8 mouse cellular contexts compared by ENCODE assay signal in genomic region chr5:33018189-33018560, GRCm38 (mm10). TPM values are rescaled to one million over a fixed set of nuclear protein-coding genes. Genes with fewer than 3 reads are reported as not detected.
DNase-seq lines count a peak whose midpoint lies in the region; ATAC-seq and TF ChIP-seq lines count a peak whose summit lies in the region.

No protein-coding gene starts in this region.

- no peak for DNase-seq in heart, adult 11 months
- no peak for DNase-seq in MEL (ENCODE audit: low read depth, low spot score)
- no peak for DNase-seq in midbrain, embryonic 11.5 days (ENCODE audit: low spot score, missing footprints)
- no peak for DNase-seq in spleen, postnatal 14 days (ENCODE audit: low spot score in 2 of 2)
- DNase-seq in layer of hippocampus, postnatal 10 days (ENCODE audit: low spot score in 2 of 2), result no peak
- no peak for DNase-seq in cerebellum, adult 9-11 months

- no peak for TF ChIP-seq EP300 in MEL (IDR thresholded peaks at IDR 0.05; ENCODE audit: low read depth in 1 of 2, low read length in 2 of 2)

- peak overlapping the region; percentile 100 for H3K27ac ChIP-seq in heart, embryonic 13.5 days (replicated peaks)
- peak overlapping the region; percentile 97 for H3K27ac ChIP-seq in MEL (ENCODE audit: control insufficient read depth, low read depth, low read length)
- H3K27ac ChIP-seq in hindbrain, embryonic 12.5 days, result peak overlapping the region; percentile 100
- peak overlapping the region; percentile 87 for H3K27ac ChIP-seq in midbrain, embryonic 11.5 days (ENCODE audit: low read depth, low read length)

- no peak for TF ChIP-seq CTCF in MEL (IDR thresholded peaks at IDR 0.05 in 2 of 3, conservative IDR thresholded peaks at IDR 0.05 in 1 of 3; ENCODE audit: control insufficient read depth in 1 of 3, insufficient read depth in 1 of 3, low read depth in 2 of 3, low read length in 3 of 3, poor library complexity in 1 of 3, severe bottlenecking in 1 of 3)

- H3K4me3 ChIP-seq in heart, embryonic 13.5 days, result peak overlapping the region; percentile 82
- peak overlapping the region; percentile 62 to 67 for H3K4me3 ChIP-seq in MEL (ENCODE audit: control insufficient read depth in 1 of 2, insufficient read depth in 1 of 2, low read depth in 2 of 2, low read length in 2 of 2)
- H3K4me3 ChIP-seq in hindbrain, embryonic 12.5 days, result peak overlapping the region; percentile 92
- H3K4me3 ChIP-seq in midbrain, embryonic 11.5 days (ENCODE audit: low read depth, low read length), result peak overlapping the region; percentile 87

- no peaks in the 10 kb centered on the region for H3K27me3 ChIP-seq in heart, embryonic 13.5 days (replicated peaks)
- H3K27me3 ChIP-seq in MEL (ENCODE audit: control insufficient read depth in 1 of 2, insufficient read depth in 2 of 2, low read length in 2 of 2), result no peaks in the 10 kb centered on the region
- no peaks in the 10 kb centered on the region for H3K27me3 ChIP-seq in hindbrain, embryonic 12.5 days
- no peaks in the 10 kb centered on the region for H3K27me3 ChIP-seq in midbrain, embryonic 11.5 days (ENCODE audit: control insufficient read depth, insufficient read depth, low read length)

- peaks cover 39% of the 10 kb centered on the region for H3K79me2 ChIP-seq in MEL (ENCODE audit: control insufficient read depth, insufficient read depth, low read length, poor library complexity)

- no peak; a peak in 1 of 4 replicates for TF ChIP-seq POLR2A in MEL (IDR thresholded peaks at IDR 0.05; ENCODE audit: control insufficient read depth in 1 of 2, insufficient read depth in 1 of 2, low read depth in 1 of 2, low read length in 2 of 2, poor library complexity in 1 of 2)

- TF ChIP-seq RAD21 in MEL (IDR thresholded peaks at IDR 0.05; ENCODE audit: low read depth, low read length), result no peak

- peaks cover 21% of the 10 kb centered on the region for H3K36me3 ChIP-seq in heart, embryonic 13.5 days
- H3K36me3 ChIP-seq in MEL (ENCODE audit: control insufficient read depth in 1 of 2, insufficient read depth in 2 of 2, low read length in 2 of 2), result peaks cover 7 to 43% of the 10 kb centered on the region in 2 experiments
- no peaks in the 10 kb centered on the region for H3K36me3 ChIP-seq in hindbrain, embryonic 12.5 days
- no peaks in the 10 kb centered on the region for H3K36me3 ChIP-seq in midbrain, embryonic 11.5 days (ENCODE audit: control insufficient read depth, insufficient read depth, low read length)

- 5% methylated on average over 15 of the region's 15 CpGs for WGBS in heart, embryonic 13.5 days
- WGBS in hindbrain, embryonic 12.5 days, result 3% methylated on average over 15 of the region's 15 CpGs
- 5% methylated on average over 11 of the region's 15 CpGs for WGBS in midbrain, embryonic 11.5 days

- H3K4me1 ChIP-seq in heart, embryonic 13.5 days, result peaks cover 42% of the 10 kb centered on the region
- peaks cover 30 to 45% of the 10 kb centered on the region in 2 experiments for H3K4me1 ChIP-seq in MEL (ENCODE audit: control insufficient read depth in 1 of 2, insufficient read depth in 2 of 2, low read length in 2 of 2)
- peaks cover 35% of the 10 kb centered on the region for H3K4me1 ChIP-seq in hindbrain, embryonic 12.5 days
- H3K4me1 ChIP-seq in midbrain, embryonic 11.5 days (ENCODE audit: control insufficient read depth, insufficient read depth, low read length), result peaks cover 17% of the 10 kb centered on the region

- peak overlapping the region; percentile 74 for H3K4me2 ChIP-seq in heart, embryonic 13.5 days
- peak overlapping the region; percentile 74 for H3K4me2 ChIP-seq in hindbrain, embryonic 12.5 days (replicated peaks)
- peak overlapping the region; percentile 82 for H3K4me2 ChIP-seq in midbrain, embryonic 11.5 days

- no peaks in the 10 kb centered on the region for H3K9me3 ChIP-seq in heart, embryonic 13.5 days
- no peaks in the 10 kb centered on the region for H3K9me3 ChIP-seq in MEL (replicated peaks; ENCODE audit: insufficient read depth, low read length)
- H3K9me3 ChIP-seq in hindbrain, embryonic 12.5 days (replicated peaks), result no peaks in the 10 kb centered on the region
- H3K9me3 ChIP-seq in midbrain, embryonic 11.5 days (ENCODE audit: control insufficient read depth, low read length), result no peaks in the 10 kb centered on the region

- peak; percentile 24 for ATAC-seq in heart, embryonic 13.5 days (ENCODE audit: extremely low read depth, insufficient number of reproducible peaks, low FRiP score, low TSS enrichment)
- ATAC-seq in hindbrain, embryonic 12.5 days (ENCODE audit: low FRiP score), result peak; percentile 68
- peak; percentile 72 for ATAC-seq in midbrain, embryonic 11.5 days (ENCODE audit: low FRiP score)

- peak overlapping the region; percentile 93 for H3K9ac ChIP-seq in heart, embryonic 13.5 days
- H3K9ac ChIP-seq in MEL (ENCODE audit: control insufficient read depth, low read depth, low read length, poor library complexity, severe bottlenecking), result peak overlapping the region; percentile 95
- H3K9ac ChIP-seq in hindbrain, embryonic 12.5 days, result peak overlapping the region; percentile 98
- H3K9ac ChIP-seq in midbrain, embryonic 11.5 days (ENCODE audit: low read length), result peak overlapping the region; percentile 91

TF ChIP-seq in MEL, 35 proteins besides CTCF, POLR2A, EP300 and RAD21:
- TF ChIP-seq CHD2 (IDR thresholded peaks at IDR 0.05; ENCODE audit: low read length) (no peak), TBP (IDR thresholded peaks at IDR 0.05; ENCODE audit: low read depth, low read length) (no peak; the same call in 1 of the 2 replicates), NELFE (IDR thresholded peaks at IDR 0.05; ENCODE audit: low read depth, low read length) (no peak), POLR2AphosphoS5 (IDR thresholded peaks at IDR 0.05; ENCODE audit: borderline replicate concordance, low read depth, low read length) (0 out of 2 replicates have a peak, but pooled peaks have one; percentile 18)

RNA-seq across cellular contexts. Expression of gene Ywhah, which starts 0.4 kb away (rescaled TPM):
- polyA plus RNA-seq in heart, embryonic 13.5 days (2015; fragmentation: Nextera tagmentation; extraction: Ambion mirVana), result 406 and 460 TPM in 2 replicates
- total RNA-seq in MEL (2012; rRNA removed), result 80.0 and 91.5 TPM in 2 replicates
- polyA plus RNA-seq in MEL (2012; ENCODE audit: insufficient read depth in 1 of 2, insufficient read length in 2 of 2, low read depth in 1 of 2, low replicate concordance in 2 of 2, missing spikeins in 1 of 2), result 100 to 1,000 TPM in 1 of 2 experiments, not detected in 1; 312 TPM
- 461 and 499 TPM in 2 replicates for polyA plus RNA-seq in hindbrain, embryonic 12.5 days (2016; fragmentation: Nextera tagmentation; extraction: Ambion mirVana)
- polyA plus RNA-seq in midbrain, embryonic 11.5 days (2014; fragmentation: Nextera tagmentation; extraction: Ambion mirVana), result 487 and 530 TPM in 2 replicates
- total RNA-seq in layer of hippocampus, postnatal 10 days (2021), result 1,000 to 10,000 TPM; 1,193 to 1,271 TPM
